Mouse (Mus musculus): ENCODE data around the gene Aoc3.

- TF ChIP-seq CTCF (IDR thresholded peaks at IDR 0.05; ENCODE audit: control insufficient read depth, insufficient read depth, insufficient read length), result no peak
- TF ChIP-seq FOSL1 (IDR thresholded peaks at IDR 0.05; ENCODE audit: insufficient read depth, low read length, poor library complexity, severe bottlenecking), result no peak
- TF ChIP-seq MYOD1 (IDR thresholded peaks at IDR 0.05; ENCODE audit: control insufficient read depth, insufficient read length, low read depth), result no peak
- TF ChIP-seq MYOG (IDR thresholded peaks at IDR 0.05; ENCODE audit: control insufficient read depth, extremely low read depth, insufficient read length), result no peak
- TF ChIP-seq MAX (IDR thresholded peaks at IDR 0.05), result no peak
These were observed 15.8 kb upstream of the Aoc3 start for GRCm38 (mm10) chr11:101314567-101314966.

Data from C2C12 (cell line).